Mouse (Mus musculus): ENCODE data around the gene Cpm. TPM values are rescaled to one million over a fixed set of nuclear protein-coding genes. Genes with fewer than 3 reads are reported as not detected.

Gene Cpm
- polyA plus RNA-seq, 1 experiment from 2014 or later: 38.3 TPM

- WGBS: 98% methylated on average over 2 of the region's 2 CpGs
- peaks cover 22% of the 10 kb centered on the region for H3K36me3 ChIP-seq (ENCODE audit: control insufficient read depth, insufficient read depth, low read length)
Measured at GRCm38 (mm10) chr10:117708376-117708775, 79.1 kb downstream of the Cpm start.

GRCm38 (mm10) chr10:117708856-117709255 is 79.6 kb downstream of the Cpm start:
- H3K9ac ChIP-seq (ENCODE audit: low read length): no peak overlapping the region
- 93% methylated on average over 9 of the region's 9 CpGs for WGBS
- H3K36me3 ChIP-seq (ENCODE audit: control insufficient read depth, insufficient read depth, low read length): peaks cover 18% of the 10 kb centered on the region
- no peak for ATAC-seq (ENCODE audit: insufficient number of reproducible peaks, low FRiP score, low TSS enrichment, low read depth)
- no peaks in the 10 kb centered on the region for H3K27me3 ChIP-seq (ENCODE audit: control insufficient read depth, insufficient read depth, low read length)
- DNase-seq (ENCODE audit: low spot score): no peak
- H3K4me1 ChIP-seq (ENCODE audit: control insufficient read depth, insufficient read depth, low read length): peaks cover 4% of the 10 kb centered on the region; the same call in 1 of the 2 replicates
- H3K27ac ChIP-seq (replicated peaks; ENCODE audit: low read depth, low read length): no peak overlapping the region
- no peak overlapping the region for H3K4me3 ChIP-seq (ENCODE audit: low read depth, low read length)
- no peak overlapping the region for H3K4me2 ChIP-seq (ENCODE audit: low read depth, severe bottlenecking)
- H3K9me3 ChIP-seq (ENCODE audit: control insufficient read depth, low read length): no peaks in the 10 kb centered on the region

More at GRCm38 (mm10) chr10:117708376-117708775, 79.1 kb downstream of the Cpm start:
- ATAC-seq (ENCODE audit: insufficient number of reproducible peaks, low FRiP score, low TSS enrichment, low read depth) (no peak), DNase-seq (ENCODE audit: low spot score) (no peak)
- Histone ChIP-seq H3K4me3 (ENCODE audit: low read depth, low read length) (no peak overlapping the region), H3K27ac (replicated peaks; ENCODE audit: low read depth, low read length) (no peak overlapping the region), H3K9ac (ENCODE audit: low read length) (no peak overlapping the region), H3K4me1 (ENCODE audit: control insufficient read depth, insufficient read depth, low read length) (peaks cover 4% of the 10 kb centered on the region; the same call in 1 of the 2 replicates), H3K9me3 (ENCODE audit: control insufficient read depth, low read length) (no peaks in the 10 kb centered on the region), H3K27me3 (ENCODE audit: control insufficient read depth, insufficient read depth, low read length) (no peaks in the 10 kb centered on the region), H3K4me2 (ENCODE audit: low read depth, severe bottlenecking) (no peak overlapping the region)

DNA sequence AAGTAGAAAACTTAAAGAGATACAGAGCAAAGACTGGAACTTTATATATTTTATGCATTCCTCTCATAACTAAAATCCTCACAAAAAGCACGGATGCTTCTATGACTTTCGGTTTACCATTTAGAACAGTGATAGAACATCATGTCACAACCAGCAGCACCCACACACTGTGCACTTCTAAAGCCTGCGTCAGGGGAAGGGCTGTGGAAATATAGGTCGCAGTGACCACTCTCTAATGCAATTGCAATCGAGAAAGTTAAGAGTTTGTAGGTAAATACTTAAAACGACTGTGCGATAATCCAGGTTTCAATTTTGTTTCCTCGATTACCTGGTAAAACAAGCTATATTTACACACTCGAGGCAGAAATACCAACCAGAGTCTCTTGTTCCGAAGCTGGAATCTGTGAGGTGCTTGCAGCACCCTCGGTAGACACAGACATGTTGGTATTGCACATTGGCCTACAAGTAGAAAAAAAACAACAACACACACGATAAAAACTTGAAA is 80.1 kb downstream of the Cpm start:
- Histone ChIP-seq H3K9ac (ENCODE audit: low read length) (peak overlapping the region; percentile 100), H3K27ac (replicated peaks; ENCODE audit: low read depth, low read length) (no peak overlapping the region), H3K4me1 (ENCODE audit: control insufficient read depth, insufficient read depth, low read length) (peaks cover 4% of the 10 kb centered on the region; the same call in 1 of the 2 replicates), H3K36me3 (ENCODE audit: control insufficient read depth, insufficient read depth, low read length) (peaks cover 17% of the 10 kb centered on the region), H3K4me2 (ENCODE audit: low read depth, severe bottlenecking) (peak overlapping the region; percentile 67), H3K27me3 (ENCODE audit: control insufficient read depth, insufficient read depth, low read length) (no peaks in the 10 kb centered on the region), H3K9me3 (ENCODE audit: control insufficient read depth, low read length) (no peaks in the 10 kb centered on the region), H3K4me3 (ENCODE audit: low read depth, low read length) (peak overlapping the region; percentile 88)
- 58% methylated on average over 12 of the region's 12 CpGs for WGBS
- DNase-seq (ENCODE audit: low spot score) (no peak), ATAC-seq (ENCODE audit: insufficient number of reproducible peaks, low FRiP score, low TSS enrichment, low read depth) (no peak)

DNA sequence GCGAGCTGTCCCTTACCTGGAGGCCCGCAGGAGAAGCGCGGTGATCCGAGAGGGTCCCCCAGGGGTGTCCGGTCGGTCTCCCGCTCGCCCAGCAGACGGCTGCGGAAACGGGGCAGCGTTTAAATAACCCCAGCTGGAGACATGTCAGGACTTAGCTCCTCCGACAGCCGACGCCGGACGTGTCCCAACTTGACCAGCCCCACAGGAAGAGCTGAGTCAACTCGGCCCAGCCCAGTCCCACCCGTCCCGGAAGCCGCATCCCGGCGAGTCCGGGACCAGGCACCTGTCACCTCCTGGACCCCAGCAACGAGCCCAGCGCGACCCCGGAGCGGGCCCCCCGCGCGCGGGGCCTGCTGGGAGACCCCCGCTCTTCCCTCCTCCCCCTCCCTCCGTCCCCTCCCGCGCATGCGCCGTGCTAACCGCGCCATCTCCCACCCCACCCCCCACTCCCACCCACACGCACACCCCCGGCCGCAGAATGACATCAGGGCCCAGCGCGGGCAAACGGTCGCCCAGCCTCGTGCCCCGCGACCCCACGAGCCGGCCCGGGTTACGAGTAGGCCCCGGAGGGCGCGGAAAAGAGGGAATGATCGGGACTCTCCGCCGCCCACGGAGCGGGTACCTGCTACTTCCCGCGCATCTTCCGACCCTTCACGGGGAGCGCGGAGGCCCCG is 80.8 kb downstream of the Cpm start:
- H3K4me2 ChIP-seq (ENCODE audit: low read depth, severe bottlenecking): peak overlapping the region; percentile 67
- ATAC-seq (ENCODE audit: insufficient number of reproducible peaks, low FRiP score, low TSS enrichment, low read depth): peak; percentile 78
- DNase-seq (ENCODE audit: low spot score): peak; percentile 88
- H3K27me3 ChIP-seq (ENCODE audit: control insufficient read depth, insufficient read depth, low read length): no peaks in the 10 kb centered on the region
- WGBS: under 1% methylated on average over 69 of the region's 71 CpGs
- H3K4me1 ChIP-seq (ENCODE audit: control insufficient read depth, insufficient read depth, low read length): peaks cover 4% of the 10 kb centered on the region; the same call in 1 of the 2 replicates
- peaks cover 13% of the 10 kb centered on the region for H3K36me3 ChIP-seq (ENCODE audit: control insufficient read depth, insufficient read depth, low read length)
- peak overlapping the region; percentile 100 for H3K9ac ChIP-seq (ENCODE audit: low read length)
- H3K4me3 ChIP-seq (ENCODE audit: low read depth, low read length): peak overlapping the region; percentile 88
- H3K9me3 ChIP-seq (ENCODE audit: control insufficient read depth, low read length): no peaks in the 10 kb centered on the region
- peak overlapping the region; percentile 95 for H3K27ac ChIP-seq (replicated peaks; ENCODE audit: low read depth, low read length)

GRCm38 (mm10) chr10:117710604-117711141 is 81.4 kb downstream of the Cpm start, which contains the start of gene Mdm2:
Gene Mdm2 (minus strand): TSS chr10:117710758.
- peaks cover 8% of the 10 kb centered on the region for H3K36me3 ChIP-seq (ENCODE audit: control insufficient read depth, insufficient read depth, low read length)
- H3K27me3 ChIP-seq (ENCODE audit: control insufficient read depth, insufficient read depth, low read length): no peaks in the 10 kb centered on the region
- peak within 1 kb of the TSS; percentile 95 for H3K27ac ChIP-seq (replicated peaks; ENCODE audit: low read depth, low read length)
- no peaks in the 10 kb centered on the region for H3K9me3 ChIP-seq (ENCODE audit: control insufficient read depth, low read length)
- H3K4me2 ChIP-seq (ENCODE audit: low read depth, severe bottlenecking): peak within 1 kb of the TSS; percentile 67
- ATAC-seq (ENCODE audit: insufficient number of reproducible peaks, low FRiP score, low TSS enrichment, low read depth) (peak; percentile 92), DNase-seq (ENCODE audit: low spot score) (peak; percentile 99)
- H3K4me3 ChIP-seq (ENCODE audit: low read depth, low read length): peak within 1 kb of the TSS; percentile 88
- H3K4me1 ChIP-seq (ENCODE audit: control insufficient read depth, insufficient read depth, low read length): peaks cover 4% of the 10 kb centered on the region; the same call in 1 of the 2 replicates
- H3K9ac ChIP-seq (ENCODE audit: low read length): peak within 1 kb of the TSS; percentile 100
- WGBS: under 1% methylated on average over 52 of the region's 52 CpGs

DNA sequence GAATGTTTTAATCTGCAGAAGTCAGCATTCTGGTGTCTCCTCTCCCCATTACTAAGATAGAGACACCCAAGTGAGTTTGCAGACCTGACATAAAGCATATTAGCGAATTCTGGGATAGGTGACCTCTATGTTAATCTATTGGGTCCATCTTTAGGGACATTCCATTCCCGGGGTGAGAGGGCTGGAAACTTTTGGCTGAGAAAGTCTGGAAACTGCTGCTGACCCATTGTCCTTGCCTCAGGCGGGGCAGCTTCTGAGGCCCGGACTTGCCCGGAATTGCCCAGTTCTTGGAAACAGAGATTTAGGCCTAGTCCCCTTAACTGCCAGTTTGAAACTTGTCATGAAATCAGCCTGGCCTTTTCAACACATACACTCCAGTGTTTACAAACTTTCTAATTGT is 82.1 kb downstream of the Cpm start:
- Histone ChIP-seq H3K36me3 (ENCODE audit: control insufficient read depth, insufficient read depth, low read length) (peaks cover 8% of the 10 kb centered on the region), H3K9ac (ENCODE audit: low read length) (no peak overlapping the region), H3K4me2 (ENCODE audit: low read depth, severe bottlenecking) (peak overlapping the region; percentile 57; the same call in 1 of the 2 replicates), H3K27ac (replicated peaks; ENCODE audit: low read depth, low read length) (no peak overlapping the region), H3K4me3 (ENCODE audit: low read depth, low read length) (peak overlapping the region; percentile 88), H3K4me1 (ENCODE audit: control insufficient read depth, insufficient read depth, low read length) (peaks cover 4% of the 10 kb centered on the region; the same call in 1 of the 2 replicates), H3K9me3 (ENCODE audit: control insufficient read depth, low read length) (no peaks in the 10 kb centered on the region), H3K27me3 (ENCODE audit: control insufficient read depth, insufficient read depth, low read length) (no peaks in the 10 kb centered on the region)
- WGBS: 73% methylated on average over 5 of the region's 5 CpGs
- ATAC-seq (ENCODE audit: insufficient number of reproducible peaks, low FRiP score, low TSS enrichment, low read depth) (no peak), DNase-seq (ENCODE audit: low spot score) (no peak)

DNA sequence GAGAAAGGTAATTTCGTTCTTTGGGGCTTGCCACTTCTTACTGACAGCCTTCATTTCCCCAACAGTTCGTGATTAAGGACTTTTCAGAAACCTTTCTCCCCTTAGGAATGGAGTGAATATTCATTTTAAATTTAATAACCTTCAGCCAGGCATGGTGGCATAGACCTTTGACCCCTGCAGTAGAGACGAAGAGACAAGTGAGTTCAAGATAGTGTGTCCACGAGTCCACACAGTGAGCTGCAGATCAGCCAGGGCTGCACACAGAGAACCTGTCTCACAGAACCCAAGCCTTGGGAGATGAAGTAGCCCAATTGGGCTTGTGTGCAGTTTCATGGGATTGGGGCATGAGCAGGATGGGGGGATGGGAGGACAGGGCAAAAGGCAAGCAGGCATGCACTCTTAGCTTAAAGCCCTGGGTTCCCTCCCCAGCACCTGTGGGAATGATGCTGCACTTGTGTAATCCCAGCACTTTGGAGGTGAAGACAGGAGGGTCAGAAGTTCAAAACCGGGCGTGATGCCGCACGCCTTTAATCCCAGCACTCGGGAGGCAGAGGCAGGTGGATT is 83.0 kb downstream of the Cpm start:
- H3K27me3 ChIP-seq (ENCODE audit: control insufficient read depth, insufficient read depth, low read length): no peaks in the 10 kb centered on the region
- no peak overlapping the region for H3K4me3 ChIP-seq (ENCODE audit: low read depth, low read length)
- H3K36me3 ChIP-seq (ENCODE audit: control insufficient read depth, insufficient read depth, low read length): peaks cover under 1% of the 10 kb centered on the region; the same call in 1 of the 2 replicates
- H3K9ac ChIP-seq (ENCODE audit: low read length): no peak overlapping the region
- H3K4me1 ChIP-seq (ENCODE audit: control insufficient read depth, insufficient read depth, low read length): peaks cover 4% of the 10 kb centered on the region; the same call in 1 of the 2 replicates
- H3K4me2 ChIP-seq (ENCODE audit: low read depth, severe bottlenecking): no peak overlapping the region
- H3K9me3 ChIP-seq (ENCODE audit: control insufficient read depth, low read length): no peaks in the 10 kb centered on the region
- no peak for ATAC-seq (ENCODE audit: insufficient number of reproducible peaks, low FRiP score, low TSS enrichment, low read depth)
- DNase-seq (ENCODE audit: low spot score): no peak
- 88% methylated on average over 9 of the region's 9 CpGs for WGBS
- H3K27ac ChIP-seq (replicated peaks; ENCODE audit: low read depth, low read length): no peak overlapping the region

GRCm38 (mm10) chr10:117712871-117713270 is 83.6 kb downstream of the Cpm start:
- no peaks in the 10 kb centered on the region for H3K36me3 ChIP-seq (ENCODE audit: control insufficient read depth, insufficient read depth, low read length)
- 89% methylated on average over 9 of the region's 9 CpGs for WGBS
- no peaks in the 10 kb centered on the region for H3K9me3 ChIP-seq (ENCODE audit: control insufficient read depth, low read length)
- no peak overlapping the region for H3K9ac ChIP-seq (ENCODE audit: low read length)
- H3K4me2 ChIP-seq (ENCODE audit: low read depth, severe bottlenecking): no peak overlapping the region
- no peaks in the 10 kb centered on the region for H3K27me3 ChIP-seq (ENCODE audit: control insufficient read depth, insufficient read depth, low read length)
- H3K27ac ChIP-seq (replicated peaks; ENCODE audit: low read depth, low read length): no peak overlapping the region
- ATAC-seq (ENCODE audit: insufficient number of reproducible peaks, low FRiP score, low TSS enrichment, low read depth) (no peak), DNase-seq (ENCODE audit: low spot score) (no peak)
- no peak overlapping the region for H3K4me3 ChIP-seq (ENCODE audit: low read depth, low read length)
- H3K4me1 ChIP-seq (ENCODE audit: control insufficient read depth, insufficient read depth, low read length): peaks cover 4% of the 10 kb centered on the region; the same call in 1 of the 2 replicates

All from limb, embryonic 11.5 days (tissue).